Mouse (Mus musculus): Measurements from ENCODE around the gene Gm9922.

Gene Gm9922

DNA sequence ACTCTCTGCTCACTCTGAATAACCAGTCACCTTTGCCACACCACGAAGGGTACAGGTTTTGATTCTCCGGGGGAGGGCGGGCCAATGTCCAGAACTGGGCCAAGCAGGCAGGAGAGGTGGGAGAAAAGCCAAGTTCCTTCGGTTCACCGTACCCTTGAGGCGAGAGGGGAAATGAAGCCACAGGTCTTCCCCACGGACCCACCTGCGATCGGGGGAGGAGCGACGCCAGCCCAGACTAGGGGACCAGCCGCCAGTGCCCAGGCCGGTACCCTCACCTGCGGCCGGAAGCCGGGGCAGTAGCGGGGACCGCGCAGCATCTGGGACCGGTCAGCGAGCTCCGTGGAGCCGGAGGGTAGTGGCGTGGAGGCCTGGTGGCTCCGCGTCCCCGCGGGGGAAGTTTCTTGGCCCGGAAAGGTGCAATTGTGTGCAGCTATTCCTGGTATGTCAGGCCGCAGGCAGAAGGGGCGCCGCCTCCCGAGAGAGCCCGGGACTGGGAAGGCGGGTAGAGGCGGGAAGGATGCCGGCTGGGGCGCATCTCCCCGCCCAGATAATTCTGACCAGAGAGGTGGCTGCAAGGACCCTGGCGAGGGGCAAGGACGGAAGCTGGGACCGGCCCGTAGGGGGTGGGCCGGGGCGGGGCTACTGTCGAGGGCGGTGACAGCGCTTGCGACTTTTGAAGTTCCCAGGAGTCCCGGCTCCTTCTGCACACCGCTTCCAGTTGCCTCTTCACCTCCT lies at the start of gene Gm9922, which contains the start of gene Lmo7:
Gm9922 (minus strand) TSS at position 578 of the 735 bp plus-strand sequence.
Lmo7 (plus strand) TSS at position 721 of the 735 bp plus-strand sequence.
- no peak for DNase-seq (ENCODE audit: low spot score)

DNA sequence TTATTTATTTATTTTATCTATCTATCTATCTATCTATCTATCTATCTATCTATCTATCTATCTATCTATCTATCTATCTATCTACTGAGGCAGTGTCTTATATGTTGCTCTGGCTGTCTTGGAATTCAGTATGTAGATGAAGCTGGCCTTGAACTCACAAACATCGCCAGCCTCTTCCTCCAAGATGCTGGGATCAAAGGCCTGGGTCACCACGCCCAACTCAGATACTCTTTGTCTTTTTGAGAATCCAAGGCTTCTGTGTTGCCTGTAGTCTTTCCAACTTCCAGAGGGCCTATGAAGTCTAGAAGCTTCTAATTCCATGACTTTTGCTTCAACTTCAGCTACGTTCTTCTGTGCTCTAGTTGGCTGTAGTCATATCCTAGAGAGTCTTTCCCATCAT lies 48.8 kb upstream of the Gm9922 start:
- DNase-seq (ENCODE audit: low spot score) = no peak

DNA sequence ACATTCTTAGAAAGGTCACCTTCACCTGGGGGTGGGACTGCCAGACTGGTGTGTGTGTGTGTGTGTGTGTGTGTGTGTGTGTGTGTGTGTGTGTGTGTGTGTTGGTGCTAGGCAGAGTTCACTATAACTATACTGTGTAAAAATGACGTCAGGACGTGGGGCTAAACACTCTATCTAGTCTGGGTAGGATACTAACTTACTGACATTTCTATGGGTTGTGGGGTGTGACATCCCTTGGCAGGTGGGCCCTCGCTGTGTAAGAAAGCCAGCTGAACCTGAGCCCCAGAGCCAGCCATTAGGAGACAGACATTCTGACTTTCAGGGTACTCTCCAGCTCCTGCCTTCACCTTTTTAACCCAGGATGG lies 47.5 kb upstream of the Gm9922 start:
- no peak for DNase-seq (ENCODE audit: low spot score)

DNA sequence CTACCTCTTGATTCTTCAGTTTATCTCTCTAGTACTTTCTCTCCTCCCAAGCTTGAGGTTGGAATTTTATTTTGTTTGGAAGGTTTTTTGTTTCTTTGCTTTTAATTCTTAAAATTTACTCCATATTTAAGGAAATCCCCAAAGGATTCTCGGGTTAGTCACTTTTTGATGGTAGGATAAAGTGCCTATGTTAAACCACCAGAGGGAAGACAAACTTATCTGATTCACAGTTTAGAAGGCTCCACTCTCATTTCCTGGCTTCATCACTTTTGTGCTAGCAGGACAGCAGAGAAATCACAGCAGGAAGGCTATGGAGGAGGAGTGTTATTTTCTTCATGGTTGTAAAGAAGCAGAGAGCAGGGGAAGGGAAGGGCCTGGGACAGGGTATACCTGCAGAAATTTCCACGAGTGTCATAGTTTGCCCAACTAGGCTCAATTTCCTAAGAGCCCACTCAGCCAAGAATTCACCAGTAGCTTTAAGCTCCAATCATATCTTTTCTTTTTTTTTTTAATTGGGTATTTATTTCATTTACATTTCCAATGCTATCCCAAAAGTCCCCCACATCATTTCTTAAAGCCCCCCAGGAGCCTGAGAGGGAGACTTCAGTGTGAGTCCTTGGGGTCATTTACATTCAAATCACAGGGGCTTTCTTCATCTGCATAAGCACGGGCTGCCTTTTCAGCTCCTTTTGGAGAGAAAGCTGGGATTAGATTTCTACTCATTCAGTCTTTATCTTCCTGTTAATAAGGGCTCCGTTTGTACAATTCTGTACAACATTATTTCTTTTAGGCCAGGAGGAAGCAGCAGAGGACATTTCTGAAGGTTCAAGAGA lies 46.9 kb upstream of the Gm9922 start:
- DNase-seq (ENCODE audit: low spot score) = no peak

DNA sequence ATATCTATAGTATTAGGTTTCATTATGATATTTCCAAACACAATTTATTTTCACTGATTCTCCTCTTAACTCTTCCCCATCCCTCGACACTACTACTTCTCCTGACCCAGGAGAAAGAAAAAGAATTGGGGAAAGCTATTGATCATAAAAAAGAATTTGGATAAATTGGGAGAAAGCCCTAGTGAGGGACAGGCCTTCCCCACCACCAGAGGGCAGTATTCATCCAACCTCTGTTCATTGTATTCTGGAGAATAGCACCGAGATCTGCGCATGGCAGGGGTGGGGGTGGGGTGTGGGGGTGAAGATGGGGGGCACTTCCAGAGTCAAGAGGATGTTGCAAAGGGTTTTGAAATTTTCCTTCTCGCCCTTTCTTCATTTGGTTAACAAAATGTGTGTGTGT lies 45.0 kb upstream of the Gm9922 start:
- no peak for DNase-seq (ENCODE audit: low spot score)

DNA sequence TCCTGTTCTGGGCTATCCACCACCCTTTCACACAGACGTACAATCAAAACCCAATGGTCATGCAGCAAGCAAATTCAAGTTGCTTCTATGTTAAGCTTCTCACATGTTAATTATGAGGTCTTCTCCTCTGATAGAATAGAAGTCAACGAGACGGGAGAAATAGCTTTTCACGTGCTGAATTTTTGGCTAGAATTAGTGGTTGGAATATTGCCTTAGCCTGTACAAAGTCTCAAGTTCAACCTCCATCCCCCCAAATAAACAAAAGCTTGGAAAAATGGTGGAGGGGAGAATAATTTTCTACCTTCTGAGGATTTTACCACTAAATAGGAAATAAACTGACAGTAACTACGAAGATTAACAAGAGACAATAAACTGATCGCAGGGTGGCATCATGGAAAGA lies 42.1 kb upstream of the Gm9922 start:
- DNase-seq (ENCODE audit: low spot score) = no peak

DNA sequence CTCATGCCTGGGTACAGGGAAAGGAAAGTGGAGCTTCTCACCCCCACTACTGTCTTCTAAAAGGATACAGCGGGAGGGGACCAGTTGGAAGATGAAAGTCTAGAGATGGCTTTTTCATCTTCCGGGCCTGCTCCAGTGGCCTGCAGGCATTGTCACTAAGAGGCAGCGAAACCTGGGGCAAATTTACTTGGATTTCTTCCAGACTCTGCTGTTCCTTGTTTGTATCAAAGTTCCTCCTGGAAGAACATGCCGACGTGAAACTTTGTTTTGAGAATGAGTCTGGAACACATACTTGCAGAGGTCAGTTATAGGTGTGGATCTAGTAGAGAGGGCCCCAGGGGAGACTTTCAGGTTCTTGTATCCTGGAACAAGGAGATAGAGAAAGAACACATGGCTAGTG lies 41.7 kb upstream of the Gm9922 start:
- no peak for DNase-seq (ENCODE audit: low spot score)

DNA sequence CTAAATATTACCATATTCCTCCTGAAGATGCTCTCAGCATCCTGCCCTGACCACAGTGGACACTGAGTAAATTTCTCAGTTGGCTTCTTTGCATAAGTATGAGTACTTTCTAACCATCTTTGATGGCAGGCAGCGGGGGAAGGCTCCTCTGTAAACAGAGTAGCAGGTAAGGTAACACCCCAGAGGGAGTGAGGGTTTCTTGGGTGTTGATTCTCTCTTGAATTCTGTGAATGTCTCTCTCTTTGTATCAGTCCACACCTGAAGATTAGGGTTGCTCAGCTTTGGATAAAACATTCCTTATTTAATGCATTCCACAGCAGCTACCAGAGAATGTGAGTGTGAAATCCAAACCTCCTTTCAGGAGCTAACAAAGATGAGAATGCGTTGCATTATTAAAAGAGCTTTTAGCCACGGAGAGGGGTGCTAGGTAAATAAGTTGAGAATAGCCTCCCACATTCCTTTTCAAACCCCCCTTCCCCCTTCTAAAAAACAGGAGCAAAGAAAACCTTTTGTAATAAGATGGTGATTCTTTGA lies 34.2 kb upstream of the Gm9922 start:
- DNase-seq (ENCODE audit: low spot score) = no peak

DNA sequence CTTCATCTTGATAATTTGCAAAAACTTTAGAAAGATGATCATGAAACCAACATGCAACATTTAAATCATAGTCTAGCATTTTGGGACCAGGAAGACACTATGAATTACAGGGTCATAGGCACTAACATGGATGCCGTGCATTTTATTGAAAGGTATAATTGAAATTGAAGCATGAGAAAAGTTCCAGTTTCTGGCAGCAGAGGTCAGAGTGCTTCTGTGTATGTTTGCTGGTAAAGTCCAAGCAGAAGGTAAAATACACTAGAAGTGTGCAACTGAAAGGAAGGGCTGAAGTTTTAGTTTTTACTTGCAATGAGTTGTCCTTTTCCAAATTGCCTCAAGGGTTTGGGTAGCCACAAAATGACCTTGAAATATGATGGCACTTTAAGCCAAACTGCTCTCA lies 32.7 kb upstream of the Gm9922 start:
- DNase-seq (ENCODE audit: low spot score) = no peak

DNA sequence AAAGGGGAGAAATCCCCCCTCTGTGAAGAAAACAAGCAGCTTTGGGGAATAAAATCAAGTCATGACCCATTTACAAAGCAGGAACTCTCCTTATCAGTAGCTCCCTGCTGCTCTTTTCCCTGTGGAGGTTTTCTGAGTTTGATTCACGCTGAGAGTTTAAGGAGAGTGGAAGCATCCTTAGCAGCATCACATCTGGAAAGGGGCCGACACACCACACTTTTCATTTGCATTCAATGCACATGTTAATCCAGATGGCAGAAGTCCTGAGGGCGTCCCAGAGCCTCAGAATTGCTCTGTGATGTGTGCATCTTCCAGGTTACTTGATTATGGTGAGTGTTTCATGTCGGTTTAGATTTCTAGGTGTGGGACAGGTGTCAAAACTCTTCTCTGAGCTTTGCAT lies 25.8 kb upstream of the Gm9922 start:
- DNase-seq (ENCODE audit: low spot score) = no peak

DNA sequence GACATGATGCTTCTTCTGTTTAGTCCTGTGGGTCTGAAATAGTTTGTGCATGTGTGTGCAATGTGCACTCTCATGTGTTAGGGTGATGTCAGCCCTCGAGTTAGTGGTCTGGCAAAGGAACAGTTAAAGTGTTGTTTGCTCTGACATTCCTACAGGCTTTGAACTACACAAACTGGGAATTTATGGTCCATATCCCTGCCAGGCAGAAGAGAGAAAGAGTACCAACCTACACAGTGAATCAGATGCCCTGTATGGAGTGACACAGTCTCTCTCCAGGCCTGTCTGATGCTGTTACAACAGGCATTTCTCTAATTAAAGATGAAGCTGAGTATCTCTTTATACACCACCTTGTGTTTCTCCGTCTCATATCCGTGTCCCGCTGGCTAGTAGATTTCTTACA lies 21.3 kb upstream of the Gm9922 start:
- DNase-seq (ENCODE audit: low spot score) = no peak

DNA sequence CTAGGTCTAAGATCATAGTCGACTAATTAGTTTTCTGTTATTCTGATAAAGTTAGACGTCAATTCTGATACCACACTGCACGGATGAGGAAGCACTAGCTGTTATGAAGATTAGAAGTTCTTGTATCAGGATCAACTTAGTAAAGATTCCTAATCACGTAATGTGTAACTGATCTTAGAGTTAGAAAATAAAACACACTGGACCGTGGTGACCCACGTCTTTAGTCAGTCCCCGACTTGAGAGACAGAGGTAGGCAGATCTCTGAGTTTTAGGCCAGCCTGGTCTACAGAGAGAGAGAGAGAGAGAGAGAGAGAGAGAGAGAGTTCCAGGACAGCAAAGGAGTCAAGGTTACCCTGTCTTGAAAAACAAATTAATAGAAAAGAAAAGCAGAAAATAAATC lies 18.8 kb upstream of the Gm9922 start:
- DNase-seq (ENCODE audit: low spot score) = no peak

DNA sequence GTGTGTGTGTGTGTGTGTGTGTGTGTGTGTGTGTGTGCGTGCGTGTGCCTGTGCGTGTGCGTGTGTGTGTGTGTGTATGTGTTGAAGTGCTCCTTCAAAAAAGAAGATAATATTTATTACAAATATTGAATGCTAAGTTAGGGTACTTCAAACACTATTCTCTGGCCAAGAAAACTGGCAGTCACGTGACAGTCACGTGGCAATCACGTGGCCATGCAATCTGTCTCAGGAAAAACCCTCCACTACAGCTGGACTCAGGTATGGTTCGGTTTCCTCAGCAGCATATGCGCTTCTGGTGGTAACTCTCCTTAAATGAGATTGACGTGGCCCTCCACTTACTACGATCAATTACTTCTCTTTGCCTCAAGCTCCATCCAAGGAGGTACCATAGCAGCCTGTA lies 18.2 kb upstream of the Gm9922 start:
- DNase-seq (ENCODE audit: low spot score) = no peak

DNA sequence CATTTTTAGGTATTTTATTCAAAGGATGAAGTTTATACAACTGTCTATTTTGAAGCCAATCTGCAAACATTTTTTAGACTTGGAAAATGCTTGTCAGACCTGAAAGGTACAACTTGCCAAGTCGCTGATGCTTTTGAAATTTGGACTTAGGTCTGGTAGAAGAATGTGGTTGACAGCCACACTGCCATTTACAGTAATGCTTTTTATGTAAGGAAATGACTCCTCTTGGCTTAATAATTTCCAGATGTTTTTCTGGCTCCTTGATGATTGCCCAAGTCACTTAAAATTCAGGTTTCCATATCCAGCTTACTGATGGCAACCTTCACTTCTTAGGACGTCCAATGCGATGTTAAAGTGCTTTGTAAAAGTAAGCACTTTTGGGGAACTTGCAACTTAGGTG lies 17.0 kb upstream of the Gm9922 start:
- no peak for DNase-seq (ENCODE audit: low spot score)

DNA sequence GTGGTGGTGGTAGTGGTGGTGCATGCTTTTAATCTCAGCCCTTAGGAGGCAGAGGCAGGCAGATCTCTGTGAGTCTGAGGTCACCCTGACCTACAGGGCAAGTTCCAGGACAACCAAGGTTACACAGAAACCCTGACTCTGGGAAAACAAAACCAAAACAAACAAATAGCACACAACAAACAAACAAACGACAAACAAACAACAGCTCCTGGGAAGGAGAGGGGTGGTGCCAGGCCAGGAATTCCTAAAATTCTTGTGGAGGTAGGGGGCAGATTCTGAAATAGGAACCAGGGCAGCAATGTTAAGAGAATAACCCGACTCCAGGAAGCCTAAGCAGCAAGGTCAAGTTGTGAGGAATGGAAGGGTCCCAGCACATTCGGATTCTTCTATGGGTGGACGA lies 7.9 kb upstream of the Gm9922 start:
- no peak for DNase-seq (ENCODE audit: low spot score)

DNA sequence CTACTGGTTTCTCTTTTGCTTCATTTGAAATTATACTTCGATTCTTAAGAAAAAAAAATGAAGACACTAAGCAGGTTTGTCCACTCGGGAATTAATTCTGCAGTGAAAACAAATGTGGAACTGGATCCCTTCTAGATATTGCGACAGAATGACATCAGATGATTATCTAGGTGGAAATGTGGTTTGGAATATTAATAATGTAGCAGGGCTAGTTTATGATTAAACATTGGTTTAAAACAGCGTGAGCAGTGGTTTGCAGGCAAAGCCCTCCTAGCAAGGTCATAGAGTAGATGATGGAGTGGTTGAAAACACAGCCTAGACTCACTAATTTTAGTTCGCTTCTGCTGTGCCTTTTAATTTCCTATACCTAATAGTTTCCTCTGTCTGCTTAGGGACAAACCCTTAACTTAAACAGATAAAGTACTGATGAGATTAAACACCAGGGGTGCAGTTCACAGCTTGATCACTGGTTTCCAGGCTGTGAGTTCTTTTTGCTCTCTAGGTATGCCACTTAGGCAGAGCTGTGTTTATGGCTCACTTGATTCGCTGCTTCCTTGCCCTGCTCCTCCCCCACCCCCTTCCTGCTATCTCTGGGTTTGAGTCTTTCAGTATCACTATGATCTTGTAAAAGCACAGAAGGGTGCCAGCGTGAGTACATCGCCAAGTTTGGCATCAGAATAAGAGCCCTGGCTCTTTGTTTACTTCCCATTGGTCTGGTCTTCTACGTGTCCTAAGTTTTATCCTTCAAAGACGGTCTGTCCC lies 4.1 kb upstream of the Gm9922 start:
- no peak for DNase-seq (ENCODE audit: low spot score)

DNA sequence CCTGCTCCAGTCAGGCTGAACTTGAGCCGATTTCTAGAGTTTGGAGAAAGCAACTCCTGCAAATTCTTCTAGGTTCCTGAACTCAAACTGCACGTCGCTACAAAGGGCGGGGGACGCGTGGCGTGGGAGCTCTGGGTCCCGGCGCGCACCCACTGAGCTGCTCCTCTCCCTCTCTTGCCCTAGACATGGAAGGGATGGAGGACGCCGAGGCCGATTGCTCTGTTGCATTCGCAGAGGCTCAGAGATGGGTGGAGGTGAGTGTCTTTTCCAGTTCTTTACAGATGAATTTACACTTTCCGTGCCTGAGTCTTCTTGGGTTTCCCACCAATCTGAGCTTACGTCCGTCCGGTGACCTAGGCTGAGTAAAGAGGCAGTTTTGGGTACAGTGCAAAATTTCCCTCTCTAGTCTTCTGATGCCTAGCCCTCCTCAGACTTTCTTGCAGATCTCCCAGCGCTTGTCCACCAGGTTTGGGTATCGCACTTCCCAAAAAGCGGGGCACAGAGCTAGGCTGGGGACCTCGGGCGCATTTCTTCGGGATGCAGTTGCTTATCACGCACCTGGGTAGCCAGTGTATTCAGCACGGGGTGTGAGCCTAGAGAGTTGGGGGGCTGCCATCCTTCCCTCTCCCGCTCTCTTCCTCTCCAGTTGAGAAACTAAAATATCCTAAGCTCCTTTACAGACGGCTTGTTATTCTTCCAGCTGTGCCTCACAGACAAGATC lies 518 bp upstream of the Gm9922 start:
- no peak for DNase-seq (ENCODE audit: low spot score)

DNA sequence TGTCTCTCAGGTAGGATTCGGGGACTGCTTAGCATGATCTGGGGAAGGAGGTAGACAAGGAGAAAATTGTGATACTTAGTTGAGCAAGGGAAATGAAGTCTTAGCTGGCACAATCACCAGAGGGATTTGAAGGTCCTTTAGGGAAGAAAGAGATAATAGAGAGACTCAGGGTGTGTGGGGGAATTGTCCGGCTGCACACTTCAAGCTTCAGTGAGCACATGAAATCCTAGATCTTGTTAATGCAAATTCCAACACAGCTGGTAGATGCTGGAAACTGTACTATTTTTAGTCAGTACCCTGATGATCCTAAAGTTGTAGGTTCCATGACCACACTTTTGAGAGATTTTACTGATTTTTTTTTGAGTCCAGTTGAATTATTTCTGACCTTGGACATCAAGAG lies 15.2 kb downstream of the Gm9922 start:
- DNase-seq (ENCODE audit: low spot score) = no peak

DNA sequence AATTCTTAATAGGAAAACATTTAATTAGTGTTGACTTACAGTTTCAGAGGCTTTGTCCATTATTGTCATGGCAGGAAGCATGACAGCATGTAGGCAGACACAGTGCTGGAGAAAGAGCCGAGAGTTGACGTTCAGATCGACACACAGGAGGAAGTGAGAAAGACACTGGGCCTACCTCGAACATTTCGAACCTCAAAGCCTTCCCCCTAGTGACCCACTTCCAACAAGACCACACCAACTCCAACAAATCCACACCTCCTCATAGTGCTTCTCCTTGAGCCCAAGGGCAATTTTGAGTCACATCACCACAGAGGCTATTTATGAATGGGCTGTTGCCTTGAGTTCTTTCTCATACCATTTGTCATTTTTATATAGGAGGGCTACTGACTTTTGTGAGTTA lies 22.5 kb downstream of the Gm9922 start:
- DNase-seq (ENCODE audit: low spot score) = no peak

DNA sequence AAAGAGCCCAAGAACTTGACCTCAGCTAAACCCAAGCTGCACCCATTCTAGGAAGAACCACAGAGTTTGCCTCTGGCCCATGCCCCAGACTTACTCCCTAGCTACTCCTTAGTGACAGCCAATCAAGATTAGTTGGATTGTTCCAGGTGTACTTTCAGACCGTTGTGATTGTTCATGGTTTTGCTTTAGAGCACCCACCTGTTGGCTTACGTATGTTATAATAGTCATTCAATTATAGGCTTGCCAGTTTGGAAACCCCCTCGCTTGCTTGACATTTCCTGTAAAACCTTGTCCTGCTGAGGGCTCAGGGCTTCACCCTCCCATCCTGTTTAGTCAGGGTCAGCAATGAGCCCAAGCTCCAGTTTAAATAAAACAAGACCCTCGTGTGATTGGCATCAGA lies 25.1 kb downstream of the Gm9922 start:
- no peak for DNase-seq (ENCODE audit: low spot score)

DNA sequence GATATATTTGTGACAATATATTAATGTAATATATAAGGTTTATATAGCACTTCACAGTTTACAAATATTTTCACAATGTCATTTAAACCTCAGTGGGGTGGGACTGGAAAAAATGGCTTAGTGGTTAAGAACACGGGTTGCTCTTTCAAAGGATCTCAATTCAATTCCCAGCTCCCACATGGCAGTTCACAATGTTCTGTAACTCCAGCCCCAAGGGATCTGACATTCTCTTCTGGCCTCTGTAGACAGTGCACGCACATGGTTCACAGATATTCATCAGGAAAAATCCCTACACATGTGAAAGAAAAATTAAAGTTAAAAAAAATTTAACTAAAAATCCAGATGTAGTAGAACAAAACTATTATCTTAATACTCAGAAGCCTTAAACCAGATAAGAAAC lies 41.2 kb downstream of the Gm9922 start:
- no peak for DNase-seq (ENCODE audit: low spot score)

DNA sequence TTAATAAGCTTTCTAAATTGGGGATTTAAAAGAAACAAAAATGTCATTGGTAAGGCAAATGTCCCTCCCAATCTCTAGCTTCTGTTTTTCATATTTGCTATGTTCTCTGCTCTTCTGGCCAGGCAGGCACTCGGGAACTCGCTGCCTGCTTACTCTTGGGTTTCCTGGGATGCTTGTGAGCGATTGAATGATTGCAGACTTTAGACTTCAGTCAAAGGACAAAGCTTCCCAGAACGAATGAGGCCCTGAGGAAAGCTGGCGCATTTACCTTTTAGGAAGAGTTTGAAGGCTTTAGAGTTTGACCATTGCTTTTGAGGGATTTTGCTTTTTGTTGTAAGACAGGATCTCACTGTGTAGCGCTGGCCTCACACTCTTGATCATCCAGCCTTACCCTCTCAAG lies 41.9 kb downstream of the Gm9922 start:
- DNase-seq (ENCODE audit: low spot score) = no peak
